Mouse (Mus musculus) adrenal gland, postnatal 14 days (tissue): ENCODE data around the gene Naa10. TPM values are rescaled to one million over a fixed set of nuclear protein-coding genes. Genes with fewer than 3 reads are reported as not detected.

Experiments used
- DNase-seq: peaks from one replicate; pipeline ENCODE4 v3.0.0; 2021; ENCODE audit warnings: mixed read lengths
- total RNA-seq: library from RNA; stranded (reverse); gene quantifications from 2 replicates; pipeline ENCODE4 v1.2.3, GENCODE M21; 2021

Gene Naa10
- total RNA-seq, 1 experiment from 2014 or later, result 86.3 TPM

GRCm38 (mm10) chrX:73916945-73917344 lies 4.8 kb downstream of the Naa10 start:
- DNase-seq, result peak; percentile 25

GRCm38 (mm10) chrX:73914827-73915703 lies 6.7 kb downstream of the Naa10 start:
- DNase-seq, result peak; percentile 91

GRCm38 (mm10) chrX:73911588-73911987 lies 10.2 kb downstream of the Naa10 start:
- peak; percentile 24 for DNase-seq

- peak; percentile 47 for DNase-seq
Measured at GRCm38 (mm10) chrX:73911156-73911555, 10.6 kb downstream of the Naa10 start.

- DNase-seq, result no peak
Measured at GRCm38 (mm10) chrX:73910451-73910850, 11.3 kb downstream of the Naa10 start.

GRCm38 (mm10) chrX:73910049-73910448 lies 11.7 kb downstream of the Naa10 start:
- DNase-seq, result no peak

- no peak for DNase-seq
Measured at GRCm38 (mm10) chrX:73897959-73898358, 23.8 kb downstream of the Naa10 start.

GRCm38 (mm10) chrX:73895719-73896118 lies 26.0 kb downstream of the Naa10 start, which contains the start of gene L1cam:
L1cam (minus strand) TSS chrX:73896105.
- DNase-seq, result peak; percentile 69

- no peak for DNase-seq
Measured at GRCm38 (mm10) chrX:73892833-73893232, 28.9 kb downstream of the Naa10 start.

- no peak for DNase-seq
Measured at GRCm38 (mm10) chrX:73891551-73892152, 30.1 kb downstream of the Naa10 start, which contains the start of gene Avpr2. Avpr2 (plus strand) TSS chrX:73892102.

GRCm38 (mm10) chrX:73881463-73881862 lies 40.3 kb downstream of the Naa10 start:
- no peak for DNase-seq

- DNase-seq, result no peak
Measured at GRCm38 (mm10) chrX:73881036-73881427, 40.7 kb downstream of the Naa10 start.

GRCm38 (mm10) chrX:73880194-73881035 lies 41.3 kb downstream of the Naa10 start:
- peak; percentile 55 for DNase-seq

GRCm38 (mm10) chrX:73877014-73877413 lies 44.7 kb downstream of the Naa10 start:
- no peak for DNase-seq

- no peak for DNase-seq
Measured at GRCm38 (mm10) chrX:73875881-73876280, 45.9 kb downstream of the Naa10 start.

GRCm38 (mm10) chrX:73871956-73872355 lies 49.8 kb downstream of the Naa10 start:
- DNase-seq, result no peak

- no peak for DNase-seq
Measured at GRCm38 (mm10) chrX:73871474-73871873, 50.3 kb downstream of the Naa10 start.

GRCm38 (mm10) chrX:73869334-73869733 lies 52.4 kb downstream of the Naa10 start:
- DNase-seq, result peak; percentile 29

GRCm38 (mm10) chrX:73867852-73868251 lies 53.9 kb downstream of the Naa10 start:
- DNase-seq, result no peak

- DNase-seq, result no peak
Measured at GRCm38 (mm10) chrX:73867256-73867655, 54.5 kb downstream of the Naa10 start.
